Mouse (Mus musculus) embryonic facial prominence, embryonic 12.5 days (tissue): Measurements from ENCODE around the gene Srgap2. TPM values are rescaled to one million over a fixed set of nuclear protein-coding genes. Genes with fewer than 3 reads are reported as not detected.
"Not testable (repeated sequence)": the region's sequence is repeated elsewhere in the genome, so short reads cannot be mapped to it uniquely, and the experiment has no call there.

Experiments
- ATAC-seq: fragments of 200-750 bp; cut with Nextera tagmentation; 2 replicates; pipeline ENCODE4 v1.8.0; 2017; ENCODE audit not compliant: insufficient number of reproducible peaks, insufficient read depth, low FRiP score, low TSS enrichment
- H3K27ac ChIP-seq: fragments of 300-500 bp; sonication (generic); 2 replicates; pipeline ENCODE4 v1.5.1; 2016; ENCODE audit warnings: mild to moderate bottlenecking
- H3K27me3 ChIP-seq: fragments of 300-500 bp; sonication (generic); 2 replicates; pipeline ENCODE4 v1.6.1; 2016; ENCODE audit warnings: mild to moderate bottlenecking, moderate library complexity
- H3K36me3 ChIP-seq: fragments of 300-500 bp; sonication (generic); 2 replicates; pipeline ENCODE4 v1.6.1; 2016; ENCODE audit warnings: mild to moderate bottlenecking
- H3K4me1 ChIP-seq: fragments of 300-500 bp; sonication (generic); 2 replicates; pipeline ENCODE4 v1.6.1; 2016
- H3K4me2 ChIP-seq: fragments of 300-500 bp; sonication (generic); replicated peaks from 2 replicates; pipeline ENCODE4 v1.6.1; 2016; ENCODE audit warnings: mild to moderate bottlenecking, moderate library complexity
- H3K4me3 ChIP-seq: fragments of 300-500 bp; sonication (generic); 2 replicates; pipeline ENCODE4 v1.5.1; 2016; ENCODE audit warnings: mild to moderate bottlenecking
- H3K9ac ChIP-seq: fragments of 300-500 bp; sonication (generic); 2 replicates; pipeline ENCODE4 v1.6.1; 2016; ENCODE audit warnings: mild to moderate bottlenecking, moderate library complexity
- H3K9me3 ChIP-seq: fragments of 300-500 bp; sonication (generic); 2 replicates; pipeline ENCODE4 v1.6.1; 2016; ENCODE audit warnings: mild to moderate bottlenecking, moderate library complexity
- WGBS: fragments of 180-500 bp; shearing (Covaris S2); methylation state at CpG from one replicate; pipeline ENCODE4 v1.1.7; 2016; 5-methylcytosine and 5-hydroxymethylcytosine counted together
- polyA plus RNA-seq: library from polyadenylated mRNA; unstranded; fragments of >200 nt; fragmentation: Nextera tagmentation; extraction: Ambion mirVana; gene quantifications from 2 replicates; pipeline ENCODE4 v1.2.1, GENCODE M21; 2016

Gene Srgap2
- polyA plus RNA-seq, 1 experiment from 2014 or later = 18.3 TPM

- no peak for ATAC-seq
- WGBS = 47% methylated on average over 22 of the region's 22 CpGs
- Histone ChIP-seq H3K27me3 (0 out of 2 replicates have a peak, but pooled peaks cover 2% of the 10 kb centered on the region), H3K4me1 (peaks cover 13% of the 10 kb centered on the region; the same call in 1 of the 2 replicates), H3K9me3 (no peaks in the 10 kb centered on the region), H3K27ac (no peak overlapping the region), H3K9ac (no peak overlapping the region), H3K4me3 (no peak overlapping the region), H3K36me3 (no peaks in the 10 kb centered on the region), H3K4me2 (no peak overlapping the region)
Measured at GRCm38 (mm10) chr1:131274725-131275539, 252.2 kb downstream of the Srgap2 start.

- Histone ChIP-seq H3K4me2 (peak overlapping the region; percentile 25; the same call in 1 of the 2 replicates), H3K9ac (no peak overlapping the region), H3K4me1 (no peaks in the 10 kb centered on the region), H3K4me3 (no peak overlapping the region), H3K27ac (no peak overlapping the region), H3K9me3 (no peaks in the 10 kb centered on the region), H3K27me3 (0 out of 2 replicates have a peak, but pooled peaks cover 5% of the 10 kb centered on the region), H3K36me3 (no peaks in the 10 kb centered on the region)
- 32% methylated on average over 22 of the region's 22 CpGs for WGBS
- ATAC-seq = peak; percentile 50; the same call in 1 of the 2 replicates
Measured at GRCm38 (mm10) chr1:131269797-131270578, 257.2 kb downstream of the Srgap2 start.

- H3K27me3 ChIP-seq = 0 out of 2 replicates have a peak, but pooled peaks cover 5% of the 10 kb centered on the region
- H3K9me3 ChIP-seq = no peaks in the 10 kb centered on the region
- no peak overlapping the region for H3K9ac ChIP-seq
- H3K4me2 ChIP-seq = no peak overlapping the region
- no peak overlapping the region for H3K27ac ChIP-seq
- H3K4me3 ChIP-seq = no peak overlapping the region
- H3K36me3 ChIP-seq = no peaks in the 10 kb centered on the region
- no peaks in the 10 kb centered on the region for H3K4me1 ChIP-seq
- WGBS = 81% methylated on average over 10 of the region's 10 CpGs
- no peak for ATAC-seq
Measured at GRCm38 (mm10) chr1:131268776-131269175, 258.4 kb downstream of the Srgap2 start.

- H3K27me3 ChIP-seq = peaks cover 13% of the 10 kb centered on the region; the same call in 1 of the 2 replicates
- H3K4me1 ChIP-seq = no peaks in the 10 kb centered on the region
- H3K27ac ChIP-seq = no peak overlapping the region
- H3K9me3 ChIP-seq = no peaks in the 10 kb centered on the region
- ATAC-seq = no peak
- 71% methylated on average over 12 of the region's 12 CpGs for WGBS
- H3K4me3 ChIP-seq = no peak overlapping the region
- H3K9ac ChIP-seq = no peak overlapping the region
- H3K36me3 ChIP-seq = no peaks in the 10 kb centered on the region
- no peak overlapping the region for H3K4me2 ChIP-seq
Measured at GRCm38 (mm10) chr1:131263905-131264304, 263.2 kb downstream of the Srgap2 start.

- no peak overlapping the region for H3K9ac ChIP-seq
- ATAC-seq = no peak
- H3K4me3 ChIP-seq = no peak overlapping the region
- H3K9me3 ChIP-seq = no peaks in the 10 kb centered on the region
- WGBS = 29% methylated on average over 10 of the region's 10 CpGs
- H3K4me1 ChIP-seq = no peaks in the 10 kb centered on the region
- H3K4me2 ChIP-seq = no peak overlapping the region
- no peak overlapping the region for H3K27ac ChIP-seq
- H3K27me3 ChIP-seq = peaks cover 17% of the 10 kb centered on the region; the same call in 1 of the 2 replicates
- no peaks in the 10 kb centered on the region for H3K36me3 ChIP-seq
Measured at GRCm38 (mm10) chr1:131260309-131260656, 266.9 kb downstream of the Srgap2 start.

- no peaks in the 10 kb centered on the region for H3K9me3 ChIP-seq
- no peak overlapping the region for H3K27ac ChIP-seq
- H3K36me3 ChIP-seq = no peaks in the 10 kb centered on the region
- no peak for ATAC-seq
- no peak overlapping the region for H3K4me2 ChIP-seq
- no peak overlapping the region for H3K4me3 ChIP-seq
- H3K27me3 ChIP-seq = peaks cover 17% of the 10 kb centered on the region; the same call in 1 of the 2 replicates
- 68% methylated on average over 10 of the region's 10 CpGs for WGBS
- H3K4me1 ChIP-seq = no peaks in the 10 kb centered on the region
- no peak overlapping the region for H3K9ac ChIP-seq
Measured at GRCm38 (mm10) chr1:131259632-131260308, 267.4 kb downstream of the Srgap2 start.

- Histone ChIP-seq H3K27ac (no peak overlapping the region), H3K4me1 (no peaks in the 10 kb centered on the region), H3K4me3 (no peak overlapping the region), H3K4me2 (no peak overlapping the region), H3K9ac (no peak overlapping the region), H3K27me3 (peaks cover 17% of the 10 kb centered on the region; the same call in 1 of the 2 replicates), H3K36me3 (no peaks in the 10 kb centered on the region), H3K9me3 (no peaks in the 10 kb centered on the region)
- no peak for ATAC-seq
- WGBS = 84% methylated on average over 6 of the region's 6 CpGs
Measured at GRCm38 (mm10) chr1:131257288-131257687, 269.9 kb downstream of the Srgap2 start.

GRCm38 (mm10) chr1:131252516-131253250 lies 274.5 kb downstream of the Srgap2 start:
- not testable (repeated sequence) for H3K4me3 ChIP-seq, H3K36me3 ChIP-seq, H3K9ac ChIP-seq, H3K27ac ChIP-seq, H3K9me3 ChIP-seq, H3K4me2 ChIP-seq, H3K4me1 ChIP-seq
- WGBS = 76% methylated on average over 7 of the region's 7 CpGs
- peaks cover 15% of the 10 kb centered on the region; the same call in 1 of the 2 replicates for H3K27me3 ChIP-seq
- 0 out of 2 replicates have a peak, but pooled peaks have one; percentile 44 for ATAC-seq

GRCm38 (mm10) chr1:131246433-131247395 lies 280.4 kb downstream of the Srgap2 start:
- H3K9me3 ChIP-seq = no peaks in the 10 kb centered on the region
- 0 out of 2 replicates have a peak overlapping the region, but pooled peaks have one; percentile 18 for H3K4me2 ChIP-seq
- peaks cover 20% of the 10 kb centered on the region; the same call in 1 of the 2 replicates for H3K4me1 ChIP-seq
- H3K9ac ChIP-seq = no peak overlapping the region
- no peak overlapping the region for H3K4me3 ChIP-seq
- H3K27me3 ChIP-seq = peaks cover 64% of the 10 kb centered on the region
- H3K36me3 ChIP-seq = no peaks in the 10 kb centered on the region
- no peak overlapping the region for H3K27ac ChIP-seq
- WGBS = 10% methylated on average over 7 of the region's 7 CpGs
- no peak for ATAC-seq

- Histone ChIP-seq H3K27ac (no peak overlapping the region), H3K4me2 (peak overlapping the region; percentile 97), H3K9me3 (no peaks in the 10 kb centered on the region), H3K27me3 (peaks cover 71% of the 10 kb centered on the region), H3K36me3 (no peaks in the 10 kb centered on the region), H3K4me1 (peaks cover 20% of the 10 kb centered on the region; the same call in 1 of the 2 replicates), H3K4me3 (peak overlapping the region; percentile 64), H3K9ac (no peak overlapping the region)
- WGBS = 5% methylated on average over 9 of the region's 9 CpGs
- ATAC-seq = no peak
Measured at GRCm38 (mm10) chr1:131245926-131246325, 281.2 kb downstream of the Srgap2 start.
